Mouse (Mus musculus) R1 (cell line): Measurements from ENCODE around the gene Defb23.

Experiments
- DNase-seq: peaks from one replicate; pipeline ENCODE4 v3.0.0-alpha.2; 2018; ENCODE audit warnings: low read depth, low spot score

Defb23 gene

GRCm38 (mm10) chr2:152436983-152437860 is 27.2 kb downstream of the Defb23 start:
- peak; percentile 73 for DNase-seq

- no peak for DNase-seq
Observed at GRCm38 (mm10) chr2:152436405-152436901, 28.0 kb downstream of the Defb23 start.

DNA sequence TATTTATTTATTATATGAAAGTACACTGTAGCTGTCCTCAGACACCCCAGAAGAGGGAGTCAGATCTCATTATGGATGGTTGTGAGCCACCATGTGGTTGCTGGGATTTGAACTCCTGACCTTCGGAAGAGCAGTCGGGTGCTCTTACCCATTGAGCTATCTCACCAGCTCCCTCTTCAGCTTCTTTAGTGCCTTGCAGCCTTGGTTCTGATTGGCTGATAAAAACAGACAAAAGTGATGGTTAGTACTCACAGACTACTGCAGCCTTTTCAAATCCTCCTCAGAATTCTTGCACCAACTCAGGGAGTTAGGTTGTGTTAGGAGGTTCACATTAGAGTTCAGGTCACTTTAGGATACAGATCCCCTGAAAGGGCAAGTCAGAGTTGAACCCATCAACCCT is 35.9 kb downstream of the Defb23 start:
- DNase-seq: peak; percentile 67

DNA sequence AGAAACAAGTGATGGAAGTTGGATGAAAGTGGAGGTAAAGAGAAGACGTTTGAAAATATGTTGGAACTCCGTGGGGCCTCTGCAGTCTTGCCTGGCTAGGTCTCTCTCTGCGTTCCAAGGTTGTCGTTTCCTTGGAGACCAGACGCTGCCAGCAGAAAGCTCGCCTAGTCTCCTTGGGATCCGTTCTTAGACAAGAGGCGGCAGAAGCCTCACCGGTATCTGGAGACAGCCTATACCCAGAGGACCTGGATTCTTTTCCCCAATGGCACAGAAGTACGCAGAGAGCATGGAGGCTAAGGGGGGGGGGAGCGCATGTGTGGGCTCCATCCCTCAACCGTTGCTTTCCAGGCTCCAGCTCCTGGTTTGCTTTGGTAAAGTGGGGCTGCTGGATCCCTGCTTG is 36.9 kb downstream of the Defb23 start:
- peak; percentile 70 for DNase-seq

GRCm38 (mm10) chr2:152415786-152416185 is 48.6 kb downstream of the Defb23 start:
- DNase-seq: no peak

- no peak for DNase-seq
Observed at GRCm38 (mm10) chr2:152415287-152415686, 49.1 kb downstream of the Defb23 start, which contains the start of gene 6820408C15Rik. Gene 6820408C15Rik, plus strand, starts transcription at chr2:152415587.

DNA sequence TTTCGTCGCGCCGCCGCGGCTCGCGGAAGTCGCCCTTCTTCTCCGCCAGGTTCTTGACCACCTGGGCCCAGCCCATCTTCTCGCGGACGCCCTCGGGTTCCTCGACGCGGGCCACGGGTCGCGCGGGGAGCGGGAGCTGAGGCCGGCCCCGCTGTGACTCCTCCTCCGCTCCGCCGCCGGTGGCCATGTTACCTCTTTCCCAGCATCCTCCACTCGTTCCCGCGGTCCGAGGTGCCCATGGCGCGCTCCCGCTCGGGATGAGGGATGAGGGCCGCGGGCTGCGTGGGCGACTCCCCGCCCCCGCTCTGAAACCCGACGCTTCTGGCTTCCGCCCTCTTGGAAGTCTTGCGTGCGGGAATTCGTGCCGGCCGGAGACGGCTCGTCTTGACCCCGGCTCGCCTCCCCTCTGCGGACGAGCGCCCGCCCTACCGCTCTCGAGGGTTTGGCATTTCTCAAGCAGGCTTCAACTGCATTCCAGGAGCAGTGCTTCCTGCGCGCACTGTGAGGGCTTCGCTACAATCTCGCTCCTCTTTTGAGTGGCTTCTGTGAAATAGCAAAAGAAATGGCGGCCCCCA is 49.7 kb downstream of the Defb23 start, which contains the start of gene Zcchc3:
Zcchc3 (minus strand) TSS at position 437 of the 575 bp plus-strand sequence.
- peak; percentile 95 for DNase-seq

DNA sequence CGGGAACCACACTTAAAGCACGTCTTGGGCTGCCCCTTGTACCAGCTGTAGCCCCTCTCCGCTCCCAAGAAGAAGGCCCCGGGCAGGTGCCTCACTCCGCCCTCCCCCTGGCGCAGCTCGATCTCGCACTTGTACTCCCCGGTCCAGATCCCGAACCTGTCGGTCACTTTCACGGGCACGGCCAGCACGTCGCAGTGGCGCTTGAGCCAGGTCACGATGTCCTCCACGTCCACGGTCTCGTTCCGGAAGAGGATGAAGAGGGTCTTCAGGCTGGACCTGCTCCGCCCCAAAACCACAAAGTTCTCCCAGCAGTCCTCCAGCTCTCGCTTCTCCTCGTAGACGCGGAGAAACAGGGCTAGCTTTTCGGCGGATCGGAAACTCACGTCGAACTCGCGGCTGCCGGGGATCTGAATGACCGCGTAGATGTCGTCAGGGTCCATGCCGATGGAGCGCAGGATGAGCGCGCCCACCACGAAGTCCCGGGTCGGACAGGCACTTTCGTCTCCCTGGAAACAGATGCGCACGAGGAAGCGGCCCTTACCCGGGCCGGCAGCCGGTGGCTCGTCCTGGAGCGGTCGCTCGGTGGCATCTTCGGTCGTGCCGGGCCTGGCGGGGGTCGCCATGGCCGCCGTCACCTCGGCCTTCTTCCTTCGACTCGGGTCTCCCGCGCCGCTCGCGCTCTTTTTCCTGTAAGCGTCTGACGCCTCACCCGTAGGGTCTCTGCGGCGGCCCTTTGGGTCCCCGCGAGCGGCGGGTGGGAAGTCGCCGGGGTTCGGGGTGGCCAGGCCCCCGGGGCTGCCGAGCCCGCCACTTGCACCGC is 50.4 kb downstream of the Defb23 start:
- DNase-seq: peak; percentile 46

DNA sequence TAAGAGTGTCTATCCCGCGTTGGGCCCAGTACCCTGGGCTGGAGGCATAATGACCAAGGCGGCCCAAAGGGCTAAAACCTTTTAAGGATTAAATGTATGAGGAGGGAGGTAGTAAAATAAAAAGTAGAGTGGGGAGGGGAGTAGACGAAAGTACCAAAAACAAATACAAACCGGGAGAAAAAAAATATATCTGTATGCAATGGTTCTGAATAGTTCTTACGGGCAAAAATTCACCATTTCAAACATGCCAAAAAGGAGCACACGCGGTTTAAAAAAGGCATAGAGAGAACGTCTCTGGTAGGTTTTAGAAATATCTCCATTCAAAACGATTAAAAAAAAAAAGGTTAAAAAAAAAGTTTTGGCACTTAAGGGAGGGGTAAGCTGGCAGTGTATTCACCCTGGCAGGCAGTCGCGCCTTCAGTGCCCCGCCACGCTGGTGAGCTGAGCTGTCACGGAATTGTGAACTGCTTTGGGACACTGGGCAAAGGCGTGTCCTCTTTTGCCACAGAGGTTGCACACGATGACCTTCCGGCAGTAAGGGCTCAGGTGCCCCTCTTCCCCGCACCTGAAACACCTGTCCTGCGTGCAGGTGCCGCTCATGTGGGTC is 51.2 kb downstream of the Defb23 start:
- no peak for DNase-seq

DNA sequence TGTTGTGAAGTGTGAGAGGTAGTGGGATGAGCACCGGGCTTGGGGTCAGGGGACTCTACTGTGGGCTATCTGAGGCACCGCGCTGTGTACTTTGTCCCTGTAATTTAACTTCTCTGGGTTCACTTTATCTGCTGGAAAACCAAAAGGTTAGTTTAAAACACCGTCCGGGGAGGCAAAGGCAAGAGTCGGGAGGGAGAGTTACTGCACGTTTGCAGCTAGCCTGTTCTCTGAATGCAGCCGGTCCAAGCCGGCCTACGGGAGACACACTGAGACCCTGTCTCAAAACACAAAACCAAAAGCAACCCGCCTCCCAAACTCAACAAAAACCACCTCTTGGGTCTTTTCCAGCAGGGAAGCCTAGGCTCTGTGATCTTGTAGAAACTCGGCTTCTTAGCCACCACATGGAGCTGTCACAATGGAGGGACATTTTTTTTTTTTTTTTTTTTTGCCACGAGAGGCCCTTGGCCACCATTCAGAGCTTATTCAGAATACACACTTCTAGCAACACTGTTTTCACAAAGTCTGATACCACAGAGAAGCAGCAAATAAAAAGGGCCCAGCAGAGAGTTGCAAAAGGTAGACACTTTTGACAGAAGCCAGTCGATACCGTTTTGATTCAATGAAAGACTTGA is 51.8 kb downstream of the Defb23 start:
- DNase-seq: no peak

- DNase-seq: no peak
Observed at GRCm38 (mm10) chr2:152411471-152411870, 52.9 kb downstream of the Defb23 start.

- DNase-seq: peak; percentile 98
Observed at GRCm38 (mm10) chr2:152410971-152411371, 53.4 kb downstream of the Defb23 start.

DNA sequence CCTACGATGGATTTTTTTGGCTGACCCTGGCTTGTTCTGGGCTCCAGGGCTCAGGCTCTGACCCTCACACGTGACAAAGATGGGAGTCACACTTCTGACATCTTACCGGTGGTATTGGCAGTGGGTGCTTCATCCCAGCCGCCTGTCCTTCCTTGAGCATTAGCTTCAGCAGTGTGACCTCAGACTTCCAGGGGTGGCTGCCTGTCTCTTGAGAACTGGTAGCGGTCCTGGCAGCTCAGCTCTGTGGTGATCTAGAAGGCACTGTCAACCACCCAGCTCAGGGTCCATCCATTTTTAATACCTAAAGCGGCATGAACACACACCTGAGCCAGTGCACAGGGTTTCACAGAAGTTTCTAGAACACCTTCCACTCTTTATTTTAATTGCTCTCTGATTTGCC is 54.6 kb downstream of the Defb23 start:
- no peak for DNase-seq
